Mouse (Mus musculus) left cerebral cortex, postnatal 10 days (tissue): Measurements from ENCODE around the gene Pnkd. TPM values are rescaled to one million over a fixed set of nuclear protein-coding genes. Genes with fewer than 3 reads are reported as not detected.

ENCODE experiments used
- DNase-seq, 2 experiments: peaks; one replicate each; pipeline ENCODE4 v3.0.0; 2021 to 2022; ENCODE audit warnings: low spot score in 2 of 2, mixed read lengths in 1 of 2; ENCODE audit errors: extremely low spot score in 1 of 2
- intact Hi-C: fragments of 180-260 bp; cut with DNase I; formaldehyde crosslinking; loops from one replicate; pipeline ENCODE4 v1.15.1; 2025
- total RNA-seq, 2 experiments: library from RNA; stranded (reverse); gene quantifications; 2 replicates each; pipeline ENCODE4 v1.2.3; 2021

The Pnkd gene
- total RNA-seq, 2 experiments from 2014 or later: 109 to 124 TPM

GRCm38 (mm10) chr1:74367886-74368645 is 83.3 kb downstream of the Pnkd start:
- DNase-seq: peak in 1 of 2 experiments; percentile 78
- intact Hi-C loops: no loop called here

GRCm38 (mm10) chr1:74370040-74370439 is 85.3 kb downstream of the Pnkd start:
- intact Hi-C loops: no loop called here
- DNase-seq: no peak

GRCm38 (mm10) chr1:74373372-74373771 is 88.6 kb downstream of the Pnkd start:
- no peak for DNase-seq
- intact Hi-C loops: no loop called here

GRCm38 (mm10) chr1:74374980-74375379 is 90.2 kb downstream of the Pnkd start, which contains the start of gene Slc11a1:
Gene Slc11a1, plus strand, starts transcription at chr1:74375195.
- no peak for DNase-seq
- intact Hi-C loops: no loop called here

- intact Hi-C loops: no loop called here
Measured at GRCm38 (mm10) chr1:74375561-74375960, 90.8 kb downstream of the Pnkd start.

GRCm38 (mm10) chr1:74376396-74376795 is 91.7 kb downstream of the Pnkd start:
- intact Hi-C loops: no loop called here
- DNase-seq: no peak

More at GRCm38 (mm10) chr1:74375561-74375960, 90.8 kb downstream of the Pnkd start:
- no peak for DNase-seq

- intact Hi-C loops: no loop called here
- DNase-seq: no peak
Measured at GRCm38 (mm10) chr1:74379058-74379504, 94.4 kb downstream of the Pnkd start.

- intact Hi-C loops: loop anchor here (10.0 kb wide), 1 partner anchor 476 kb away; no protein-coding TSS in a partner anchor
- no peak for DNase-seq
Measured at GRCm38 (mm10) chr1:74380484-74380883, 95.8 kb downstream of the Pnkd start.

GRCm38 (mm10) chr1:74381588-74382021 is 96.9 kb downstream of the Pnkd start:
- intact Hi-C loops: loop anchor here (10.0 kb wide), 1 partner anchor 477 kb away; no protein-coding TSS in a partner anchor
- DNase-seq: no peak

GRCm38 (mm10) chr1:74383385-74383784 is 98.7 kb downstream of the Pnkd start:
- intact Hi-C loops: loop anchor here (10.0 kb wide), 1 partner anchor 479 kb away; no protein-coding TSS in a partner anchor
- DNase-seq: no peak

GRCm38 (mm10) chr1:74384525-74384924 is 99.8 kb downstream of the Pnkd start:
- no peak for DNase-seq
- intact Hi-C loops: loop anchor here (10.0 kb wide), 1 partner anchor 480 kb away; no protein-coding TSS in a partner anchor

- intact Hi-C loops: loop anchor here (10.0 kb wide), 1 partner anchor 480 kb away; no protein-coding TSS in a partner anchor
- no peak for DNase-seq
Measured at GRCm38 (mm10) chr1:74385064-74385463, 100.3 kb downstream of the Pnkd start.

- no peak for DNase-seq
- intact Hi-C loops: loop anchor here (10.0 kb wide), 1 partner anchor 481 kb away; no protein-coding TSS in a partner anchor
Measured at GRCm38 (mm10) chr1:74385531-74385930, 100.8 kb downstream of the Pnkd start.

GRCm38 (mm10) chr1:74386363-74386713 is 101.6 kb downstream of the Pnkd start:
- DNase-seq: no peak
- intact Hi-C loops: loop anchor here (10.0 kb wide), 1 partner anchor 482 kb away; no protein-coding TSS in a partner anchor

- intact Hi-C loops: loop anchor here (10.0 kb wide), 1 partner anchor 482 kb away; no protein-coding TSS in a partner anchor
- DNase-seq: peak; percentile 84 to 94
Measured at GRCm38 (mm10) chr1:74386714-74387385, 102.1 kb downstream of the Pnkd start.

- intact Hi-C loops: loop anchor here (10.0 kb wide), 1 partner anchor 483 kb away; no protein-coding TSS in a partner anchor
- no peak for DNase-seq
Measured at GRCm38 (mm10) chr1:74387386-74387988, 102.8 kb downstream of the Pnkd start.

GRCm38 (mm10) chr1:74388398-74388920 is 103.7 kb downstream of the Pnkd start:
- DNase-seq: no peak
- intact Hi-C loops: loop anchor here (10.0 kb wide), 1 partner anchor 484 kb away; no protein-coding TSS in a partner anchor

GRCm38 (mm10) chr1:74389831-74390286 is 105.1 kb downstream of the Pnkd start:
- DNase-seq: no peak
- intact Hi-C loops: loop anchor here (10.0 kb wide), 1 partner anchor 485 kb away; no protein-coding TSS in a partner anchor
